Mouse (Mus musculus) embryonic facial prominence, embryonic 14.5 days (tissue): Measurements from ENCODE around the gene Adra1b. TPM values are rescaled to one million over a fixed set of nuclear protein-coding genes. Genes with fewer than 3 reads are reported as not detected.

Experiments used
- ATAC-seq: fragments of 200-750 bp; cut with Nextera tagmentation; 2 replicates; pipeline ENCODE4 v1.8.0; 2017; ENCODE audit warnings: low read depth, moderate number of reproducible peaks, moderate TSS enrichment
- DNase-seq: peaks from one replicate; pipeline ENCODE4 v3.0.0-alpha.2; 2015; ENCODE audit warnings: low spot score
- H3K27ac ChIP-seq: fragments of 300-500 bp; sonication (generic); replicated peaks from 2 replicates; pipeline ENCODE4 v1.5.1; 2014; ENCODE audit warnings: low read depth, mild to moderate bottlenecking, low read length, moderate library complexity
- H3K27me3 ChIP-seq: fragments of 300-500 bp; sonication (generic); replicated peaks from 2 replicates; pipeline ENCODE4 v1.6.1; 2014; ENCODE audit warnings: low read length; ENCODE audit not compliant: control insufficient read depth, insufficient read depth
- H3K36me3 ChIP-seq: fragments of 300-500 bp; sonication (generic); 2 replicates; pipeline ENCODE4 v1.6.1; 2014; ENCODE audit warnings: low read length, mixed read lengths; ENCODE audit not compliant: control insufficient read depth, insufficient read depth
- H3K4me1 ChIP-seq: fragments of 300-500 bp; sonication (generic); 2 replicates; pipeline ENCODE4 v1.6.1; 2014; ENCODE audit warnings: antibody characterized with exemption, low read length; ENCODE audit not compliant: control insufficient read depth, insufficient read depth
- H3K4me2 ChIP-seq: fragments of 300-500 bp; sonication (generic); 2 replicates; pipeline ENCODE4 v1.6.1; 2014; ENCODE audit warnings: low read depth, mild to moderate bottlenecking, low read length, moderate library complexity, mixed read lengths
- H3K4me3 ChIP-seq: fragments of 300-500 bp; sonication (generic); 2 replicates; pipeline ENCODE4 v1.5.1; 2014; ENCODE audit warnings: low read depth, mild to moderate bottlenecking, low read length
- H3K9ac ChIP-seq: fragments of 300-500 bp; sonication (generic); 2 replicates; pipeline ENCODE4 v1.6.1; 2014; ENCODE audit warnings: low read depth, mild to moderate bottlenecking, low read length, moderate library complexity, mixed read lengths
- H3K9me3 ChIP-seq: fragments of 300-500 bp; sonication (generic); 2 replicates; pipeline ENCODE4 v1.6.1; 2016; ENCODE audit warnings: low read length; ENCODE audit not compliant: control insufficient read depth
- WGBS: fragments of 180-500 bp; shearing (Covaris S2); extraction: QIAGEN DNeasy Blood & Tissue Kit; methylation state at CpG from one replicate; pipeline ENCODE4 v1.1.7; 2014; 5-methylcytosine and 5-hydroxymethylcytosine counted together
- polyA plus RNA-seq: library from polyadenylated mRNA; unstranded; fragments of >200 nt; fragmentation: Nextera tagmentation; extraction: Ambion mirVana; gene quantifications from 2 replicates; pipeline ENCODE4 v1.2.1, GENCODE M21; 2014

Adra1b gene
- polyA plus RNA-seq, 1 experiment from 2014 or later, result 0.67 TPM

GRCm38 (mm10) chr11:43888736-43889135, 12.3 kb downstream of the Adra1b start:
- H3K4me2 ChIP-seq, result no peak overlapping the region
- H3K9ac ChIP-seq, result no peak overlapping the region
- WGBS, result 64% methylated on average over 8 of the region's 8 CpGs
- H3K4me3 ChIP-seq, result no peak overlapping the region
- no peak overlapping the region for H3K27ac ChIP-seq
- H3K36me3 ChIP-seq, result no peaks in the 10 kb centered on the region
- no peaks in the 10 kb centered on the region for H3K9me3 ChIP-seq
- H3K4me1 ChIP-seq, result no peaks in the 10 kb centered on the region
- no peak for ATAC-seq
- H3K27me3 ChIP-seq, result no peaks in the 10 kb centered on the region
- DNase-seq, result no peak

- Histone ChIP-seq H3K4me1 (no peaks in the 10 kb centered on the region), H3K4me2 (no peak overlapping the region), H3K36me3 (no peaks in the 10 kb centered on the region), H3K27me3 (no peaks in the 10 kb centered on the region), H3K9me3 (no peaks in the 10 kb centered on the region), H3K4me3 (no peak overlapping the region), H3K9ac (no peak overlapping the region), H3K27ac (no peak overlapping the region)
- ATAC-seq (no peak), DNase-seq (no peak)
Measured at GRCm38 (mm10) chr11:43887597-43887996, 13.4 kb downstream of the Adra1b start.

GRCm38 (mm10) chr11:43884521-43884920, 16.5 kb downstream of the Adra1b start:
- H3K9ac ChIP-seq, result no peak overlapping the region
- no peaks in the 10 kb centered on the region for H3K4me1 ChIP-seq
- H3K27ac ChIP-seq, result no peak overlapping the region
- DNase-seq, result no peak
- H3K4me2 ChIP-seq, result no peak overlapping the region
- H3K36me3 ChIP-seq, result no peaks in the 10 kb centered on the region
- H3K9me3 ChIP-seq, result no peaks in the 10 kb centered on the region
- no peak for ATAC-seq
- no peaks in the 10 kb centered on the region for H3K27me3 ChIP-seq
- no peak overlapping the region for H3K4me3 ChIP-seq

GRCm38 (mm10) chr11:43883641-43884181, 17.3 kb downstream of the Adra1b start:
- H3K9me3 ChIP-seq, result no peaks in the 10 kb centered on the region
- ATAC-seq (no peak), DNase-seq (no peak)
- no peak overlapping the region for H3K4me2 ChIP-seq
- WGBS, result 88% methylated on average over 5 of the region's 5 CpGs
- no peaks in the 10 kb centered on the region for H3K4me1 ChIP-seq
- H3K27me3 ChIP-seq, result no peaks in the 10 kb centered on the region
- H3K36me3 ChIP-seq, result no peaks in the 10 kb centered on the region
- H3K9ac ChIP-seq, result no peak overlapping the region
- no peak overlapping the region for H3K4me3 ChIP-seq
- no peak overlapping the region for H3K27ac ChIP-seq

- no peaks in the 10 kb centered on the region for H3K27me3 ChIP-seq
- no peak overlapping the region for H3K27ac ChIP-seq
- no peaks in the 10 kb centered on the region for H3K9me3 ChIP-seq
- no peaks in the 10 kb centered on the region for H3K36me3 ChIP-seq
- H3K9ac ChIP-seq, result no peak overlapping the region
- no peak overlapping the region for H3K4me3 ChIP-seq
- no peaks in the 10 kb centered on the region for H3K4me1 ChIP-seq
- 79% methylated on average over 5 of the region's 5 CpGs for WGBS
- DNase-seq, result peak; percentile 20
- ATAC-seq, result no peak
- H3K4me2 ChIP-seq, result no peak overlapping the region
Measured at GRCm38 (mm10) chr11:43877211-43877610, 23.8 kb downstream of the Adra1b start.

- no peak overlapping the region for H3K27ac ChIP-seq
- no peak overlapping the region for H3K9ac ChIP-seq
- ATAC-seq (no peak), DNase-seq (no peak)
- H3K9me3 ChIP-seq, result no peaks in the 10 kb centered on the region
- WGBS, result 57% methylated on average over 4 of the region's 4 CpGs
- no peak overlapping the region for H3K4me3 ChIP-seq
- H3K4me2 ChIP-seq, result no peak overlapping the region
- no peaks in the 10 kb centered on the region for H3K4me1 ChIP-seq
- no peaks in the 10 kb centered on the region for H3K36me3 ChIP-seq
- H3K27me3 ChIP-seq, result no peaks in the 10 kb centered on the region
Measured at GRCm38 (mm10) chr11:43867721-43868281, 33.2 kb downstream of the Adra1b start.

GRCm38 (mm10) chr11:43865298-43866165, 35.5 kb downstream of the Adra1b start:
- Histone ChIP-seq H3K9me3 (no peaks in the 10 kb centered on the region), H3K27me3 (no peaks in the 10 kb centered on the region), H3K27ac (no peak overlapping the region), H3K4me2 (no peak overlapping the region), H3K4me1 (no peaks in the 10 kb centered on the region), H3K9ac (no peak overlapping the region), H3K36me3 (no peaks in the 10 kb centered on the region), H3K4me3 (no peak overlapping the region)
- ATAC-seq, result no peak
- no peak for DNase-seq
- 82% methylated on average over 6 of the region's 6 CpGs for WGBS

GRCm38 (mm10) chr11:43853046-43853445, 48.0 kb downstream of the Adra1b start:
- ATAC-seq (no peak), DNase-seq (no peak)
- Histone ChIP-seq H3K9ac (no peak overlapping the region), H3K4me3 (no peak overlapping the region), H3K4me2 (no peak overlapping the region), H3K9me3 (no peaks in the 10 kb centered on the region), H3K27ac (no peak overlapping the region), H3K27me3 (no peaks in the 10 kb centered on the region), H3K4me1 (no peaks in the 10 kb centered on the region), H3K36me3 (no peaks in the 10 kb centered on the region)
- 78% methylated on average over 6 of the region's 6 CpGs for WGBS
